Mouse (Mus musculus) neural tube, embryonic 12.5 days (tissue): ENCODE measurements around the gene Cdca8. TPM values are rescaled to one million over a fixed set of nuclear protein-coding genes. Genes with fewer than 3 reads are reported as not detected.

Experiments used
- ATAC-seq: fragments of 200-750 bp; cut with Nextera tagmentation; 2 replicates; pipeline ENCODE4 v1.8.0; 2017; ENCODE audit warnings: low read depth, mild to moderate bottlenecking, moderate TSS enrichment, moderate library complexity; ENCODE audit not compliant: low FRiP score
- H3K27ac ChIP-seq: fragments of 300-500 bp; sonication (generic); 2 replicates; pipeline ENCODE4 v1.5.1; 2016
- H3K27me3 ChIP-seq: fragments of 300-500 bp; sonication (generic); replicated peaks from 2 replicates; pipeline ENCODE4 v1.6.1; 2016; ENCODE audit warnings: mild to moderate bottlenecking
- H3K36me3 ChIP-seq: fragments of 300-500 bp; sonication (generic); 2 replicates; pipeline ENCODE4 v1.6.1; 2016; ENCODE audit warnings: mild to moderate bottlenecking
- H3K4me1 ChIP-seq: fragments of 300-500 bp; sonication (generic); 2 replicates; pipeline ENCODE4 v1.6.1; 2016
- H3K4me2 ChIP-seq: fragments of 300-500 bp; sonication (generic); replicated peaks from 2 replicates; pipeline ENCODE4 v1.6.1; 2016; ENCODE audit warnings: mild to moderate bottlenecking
- H3K4me3 ChIP-seq: fragments of 300-500 bp; sonication (generic); 2 replicates; pipeline ENCODE4 v1.5.1; 2016
- H3K9ac ChIP-seq: fragments of 300-500 bp; sonication (generic); 2 replicates; pipeline ENCODE4 v1.6.1; 2016; ENCODE audit warnings: mild to moderate bottlenecking
- H3K9me3 ChIP-seq: fragments of 300-500 bp; sonication (generic); 2 replicates; pipeline ENCODE4 v1.6.1; 2016; ENCODE audit warnings: mild to moderate bottlenecking
- WGBS: fragments of 180-500 bp; shearing (Covaris S2); methylation state at CpG from one replicate; pipeline ENCODE4 v1.1.7; 2016; 5-methylcytosine and 5-hydroxymethylcytosine counted together
- polyA plus RNA-seq: library from polyadenylated mRNA; unstranded; fragments of >200 nt; fragmentation: Nextera tagmentation; extraction: Ambion mirVana; gene quantifications from 2 replicates; pipeline ENCODE4 v1.2.1, GENCODE M21; 2016

Gene Cdca8
- polyA plus RNA-seq, 1 experiment from 2014 or later, result 121 TPM

DNA sequence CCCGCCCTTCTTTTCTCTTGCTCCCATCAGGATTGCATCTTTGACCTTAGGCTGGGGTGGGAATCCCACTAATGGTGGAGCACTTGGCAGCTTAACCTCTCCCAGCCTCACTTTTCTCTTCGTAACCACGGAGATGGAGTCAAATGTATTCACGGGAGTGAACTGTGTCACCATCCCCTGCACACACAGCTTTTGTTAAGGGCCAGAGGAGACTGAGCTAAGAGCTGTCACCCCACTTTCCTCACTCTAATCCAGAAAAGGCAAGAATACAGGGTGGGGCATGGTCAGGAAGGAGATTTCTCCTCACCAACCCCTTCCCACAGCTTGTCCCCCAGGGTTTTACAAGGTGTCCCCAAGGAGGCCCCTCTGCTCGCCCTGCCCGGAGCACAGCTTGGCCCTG is 45.3 kb downstream of the Cdca8 start:
- H3K27ac ChIP-seq, result no peak overlapping the region
- H3K4me2 ChIP-seq, result peak overlapping the region; percentile 73
- WGBS, result 22% methylated on average over 6 of the region's 6 CpGs
- H3K9ac ChIP-seq, result no peak overlapping the region
- no peaks in the 10 kb centered on the region for H3K36me3 ChIP-seq
- peaks cover 51% of the 10 kb centered on the region for H3K27me3 ChIP-seq
- H3K4me3 ChIP-seq, result no peak overlapping the region
- peaks cover 19% of the 10 kb centered on the region for H3K4me1 ChIP-seq
- no peaks in the 10 kb centered on the region for H3K9me3 ChIP-seq
- no peak for ATAC-seq

- WGBS, result 66% methylated on average over 5 of the region's 5 CpGs
- Histone ChIP-seq H3K27me3 (peaks cover 50% of the 10 kb centered on the region), H3K36me3 (no peaks in the 10 kb centered on the region), H3K4me2 (no peak overlapping the region), H3K27ac (no peak overlapping the region), H3K9me3 (no peaks in the 10 kb centered on the region), H3K4me3 (no peak overlapping the region), H3K4me1 (peaks cover 13% of the 10 kb centered on the region), H3K9ac (no peak overlapping the region)
- ATAC-seq, result no peak
Observed at GRCm38 (mm10) chr4:124890831-124891230, 48.3 kb downstream of the Cdca8 start.

- no peak for ATAC-seq
- H3K4me3 ChIP-seq, result no peak overlapping the region
- H3K27ac ChIP-seq, result no peak overlapping the region
- no peak overlapping the region for H3K4me2 ChIP-seq
- H3K27me3 ChIP-seq, result peaks cover 47% of the 10 kb centered on the region
- 88% methylated on average over 2 of the region's 2 CpGs for WGBS
- H3K9ac ChIP-seq, result no peak overlapping the region
- no peaks in the 10 kb centered on the region for H3K9me3 ChIP-seq
- H3K4me1 ChIP-seq, result peaks cover 9% of the 10 kb centered on the region
- H3K36me3 ChIP-seq, result no peaks in the 10 kb centered on the region
Observed at GRCm38 (mm10) chr4:124889935-124890334, 49.2 kb downstream of the Cdca8 start.

DNA sequence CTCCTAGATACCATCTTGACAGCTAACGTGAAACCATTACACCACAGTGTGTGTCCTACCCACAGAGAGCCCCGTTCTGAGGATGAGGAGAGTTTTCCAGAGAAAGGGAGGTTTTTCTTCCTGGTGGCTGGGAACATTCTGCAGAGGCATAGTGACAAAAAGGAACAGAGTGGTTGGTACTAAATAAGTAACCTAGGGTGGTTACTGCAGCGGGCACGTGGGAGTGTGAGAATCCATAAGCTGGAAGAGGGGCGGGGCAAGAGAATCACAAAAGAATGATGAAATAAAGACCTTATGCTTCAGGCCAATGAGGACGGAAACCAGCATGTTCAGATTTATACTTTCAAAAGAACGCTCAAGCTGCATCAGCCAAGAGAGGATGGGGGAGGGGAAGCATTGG is 50.4 kb downstream of the Cdca8 start:
- Histone ChIP-seq H3K9me3 (no peaks in the 10 kb centered on the region), H3K36me3 (no peaks in the 10 kb centered on the region), H3K27me3 (peaks cover 44% of the 10 kb centered on the region), H3K4me3 (no peak overlapping the region), H3K4me1 (no peaks in the 10 kb centered on the region), H3K4me2 (no peak overlapping the region), H3K27ac (no peak overlapping the region), H3K9ac (no peak overlapping the region)
- 70% methylated on average over 7 of the region's 7 CpGs for WGBS
- ATAC-seq, result no peak

DNA sequence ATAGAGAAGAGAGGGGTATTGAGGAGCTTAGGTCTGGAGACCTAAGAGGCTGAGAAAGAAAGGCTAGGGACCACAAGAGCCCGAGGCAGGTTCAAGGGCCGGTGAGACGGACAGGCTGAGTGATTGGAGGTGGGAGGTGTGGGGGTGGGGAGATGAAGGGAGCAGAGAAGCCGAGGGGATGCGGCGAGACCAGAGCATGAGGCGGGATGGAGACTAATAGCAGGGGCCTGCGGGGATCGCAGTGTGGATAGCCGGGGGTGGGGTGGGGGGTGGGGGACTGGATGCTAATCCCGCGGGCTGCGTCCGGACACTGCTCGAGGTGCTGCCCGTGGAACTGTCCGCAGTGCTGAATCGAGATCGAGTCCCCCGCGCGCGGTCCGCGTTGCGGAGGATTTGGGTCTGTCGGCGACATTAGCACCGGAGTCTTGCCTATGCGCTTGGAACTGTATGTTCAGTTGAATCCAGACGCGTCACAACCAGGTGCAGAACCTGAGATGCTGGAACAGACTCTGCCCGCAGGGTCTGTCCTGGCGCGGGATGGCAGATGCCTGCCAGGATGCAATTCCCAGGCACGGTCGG is 56.9 kb downstream of the Cdca8 start:
- Histone ChIP-seq H3K4me2 (peak overlapping the region; percentile 71), H3K4me1 (peaks cover 21% of the 10 kb centered on the region), H3K9me3 (no peaks in the 10 kb centered on the region; the same call in 1 of the 2 replicates), H3K27ac (no peak overlapping the region), H3K9ac (peak overlapping the region; percentile 55), H3K27me3 (peaks cover 55% of the 10 kb centered on the region), H3K36me3 (no peaks in the 10 kb centered on the region), H3K4me3 (peak overlapping the region; percentile 49)
- ATAC-seq, result peak; percentile 43
- 1% methylated on average over 37 of the region's 37 CpGs for WGBS

GRCm38 (mm10) chr4:124881341-124881908 is 57.7 kb downstream of the Cdca8 start:
- peaks cover 53% of the 10 kb centered on the region for H3K27me3 ChIP-seq
- peak overlapping the region; percentile 55 for H3K9ac ChIP-seq
- H3K9me3 ChIP-seq, result no peaks in the 10 kb centered on the region; the same call in 1 of the 2 replicates
- H3K27ac ChIP-seq, result peak overlapping the region; percentile 53; the same call in 1 of the 2 replicates
- peaks cover 21% of the 10 kb centered on the region for H3K4me1 ChIP-seq
- ATAC-seq, result peak; percentile 97
- peak overlapping the region; percentile 49 for H3K4me3 ChIP-seq
- H3K4me2 ChIP-seq, result peak overlapping the region; percentile 71
- no peaks in the 10 kb centered on the region for H3K36me3 ChIP-seq
- under 1% methylated on average over 37 of the region's 37 CpGs for WGBS

- peak within 1 kb of the TSS; percentile 55 for H3K9ac ChIP-seq
- H3K4me2 ChIP-seq, result peak within 1 kb of the TSS; percentile 71
- H3K4me3 ChIP-seq, result peak within 1 kb of the TSS; percentile 49
- H3K36me3 ChIP-seq, result no peaks in the 10 kb centered on the region
- H3K4me1 ChIP-seq, result peaks cover 21% of the 10 kb centered on the region
- WGBS, result 2% methylated on average over 11 of the region's 11 CpGs
- H3K27ac ChIP-seq, result peak within 1 kb of the TSS; percentile 53; the same call in 1 of the 2 replicates
- no peaks in the 10 kb centered on the region; the same call in 1 of the 2 replicates for H3K9me3 ChIP-seq
- ATAC-seq, result no peak
- peaks cover 46% of the 10 kb centered on the region for H3K27me3 ChIP-seq
Observed at GRCm38 (mm10) chr4:124880599-124880998, 58.5 kb downstream of the Cdca8 start, which contains the start of gene Epha10. TSS of gene Epha10 (plus strand) at chr4:124880899.

- ATAC-seq, result no peak
- Histone ChIP-seq H3K4me3 (no peak overlapping the region), H3K4me2 (no peak overlapping the region), H3K4me1 (no peaks in the 10 kb centered on the region), H3K9ac (no peak overlapping the region), H3K9me3 (no peaks in the 10 kb centered on the region), H3K27me3 (no peaks in the 10 kb centered on the region), H3K36me3 (no peaks in the 10 kb centered on the region), H3K27ac (no peak overlapping the region)
- WGBS, result 91% methylated on average over 1 of the region's 1 CpGs
Observed at GRCm38 (mm10) chr4:124872719-124873118, 66.4 kb downstream of the Cdca8 start.

Other genes with a start within 250 kb of the Cdca8 start
- 58.5 and 60.4 TPM in 2 replicates for gene Utp11, start 245.7 kb downstream of the Cdca8 start, polyA plus RNA-seq
- gene Fhl3, start 238.6 kb downstream of the Cdca8 start, polyA plus RNA-seq, result 1.6 and 3.6 TPM in 2 replicates
- 157 and 162 TPM in 2 replicates for gene Sf3a3, start 224.5 kb downstream of the Cdca8 start, polyA plus RNA-seq
- gene Inpp5b, start 197.5 kb downstream of the Cdca8 start, polyA plus RNA-seq, result 26.2 and 29.7 TPM in 2 replicates
- 12.9 and 14.2 TPM in 2 replicates for gene Mtf1, start 137.2 kb downstream of the Cdca8 start, polyA plus RNA-seq
- gene Yrdc, start 88.6 kb downstream of the Cdca8 start, polyA plus RNA-seq, result 56.4 and 56.5 TPM in 2 replicates
- 71.6 and 77.6 TPM in 2 replicates for gene 1110065P20Rik, start 88.1 kb downstream of the Cdca8 start, polyA plus RNA-seq
- 8.2 and 10.3 TPM in 2 replicates for gene Maneal, start 77.1 kb downstream of the Cdca8 start, polyA plus RNA-seq
- 6.3 and 6.6 TPM in 2 replicates for gene Epha10, start 58.4 kb downstream of the Cdca8 start, polyA plus RNA-seq
- gene 9930104L06Rik, start 2.3 kb downstream of the Cdca8 start, polyA plus RNA-seq, result 16.5 and 18.6 TPM in 2 replicates
- gene Rspo1, start 47.1 kb upstream of the Cdca8 start, polyA plus RNA-seq, result 1.3 and 4.6 TPM in 2 replicates
- 89.7 and 96.1 TPM in 2 replicates for gene Gnl2, start 77.3 kb upstream of the Cdca8 start, polyA plus RNA-seq
- 0.18 and 0.34 TPM in 2 replicates for gene Dnali1, start 126.4 kb upstream of the Cdca8 start, polyA plus RNA-seq
- 35.2 and 37.2 TPM in 2 replicates for gene Snip1, start 127.4 kb upstream of the Cdca8 start, polyA plus RNA-seq
- gene Meaf6, start 145.8 kb upstream of the Cdca8 start, polyA plus RNA-seq, result 120 and 129 TPM in 2 replicates
- 0.39 and 0.49 TPM in 2 replicates for gene Zc3h12a, start 188.5 kb upstream of the Cdca8 start, polyA plus RNA-seq